8 mouse cellular contexts compared by ENCODE assay signal in the genomic region with DNA sequence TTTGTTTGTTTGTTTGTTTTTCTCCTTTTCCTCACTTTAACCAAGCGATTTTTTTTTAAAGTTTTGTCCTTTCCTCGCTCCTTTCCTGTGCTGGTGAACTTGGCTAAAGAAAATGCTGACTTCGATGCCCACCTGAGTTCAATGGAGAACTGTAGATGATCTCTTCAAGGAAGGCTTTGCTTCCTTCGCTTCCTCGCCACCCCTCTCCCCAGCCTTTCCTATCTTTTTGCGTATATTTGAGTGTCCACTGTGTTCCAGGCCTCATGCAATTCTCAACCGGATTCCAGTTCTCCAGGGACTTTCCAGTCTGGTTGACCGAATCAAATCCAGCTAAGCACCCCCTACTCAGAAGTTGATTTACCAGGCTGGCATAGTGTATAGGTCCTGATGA. TPM values are rescaled to one million over a fixed set of nuclear protein-coding genes. Genes with fewer than 3 reads are reported as not detected.
DNase-seq lines count a peak whose midpoint lies in the region; ATAC-seq and TF ChIP-seq lines count a peak whose summit lies in the region.

No protein-coding gene starts in this region.

- WGBS in limb, embryonic 10.5 days, result 57% methylated on average over 8 of the region's 8 CpGs
- 60% methylated on average over 8 of the region's 8 CpGs for WGBS in stomach, embryonic 14.5 days

- no peak for TF ChIP-seq POLR2A in testis, adult 2 months (IDR thresholded peaks at IDR 0.05; ENCODE audit: control insufficient read depth, low read depth, low read length)

- H3K9ac ChIP-seq in stomach, embryonic 14.5 days (replicated peaks; ENCODE audit: low read depth, low read length), result no peak overlapping the region

- H3K4me3 ChIP-seq in testis, adult 2 months (ENCODE audit: control insufficient read depth, low read depth, low read length), result peak overlapping the region; percentile 87
- peak overlapping the region; percentile 98 for H3K4me3 ChIP-seq in limb, embryonic 10.5 days
- H3K4me3 ChIP-seq in stomach, embryonic 14.5 days (ENCODE audit: low read depth, low read length), result peak overlapping the region; percentile 75; the same call in 1 of the 2 replicates

- no peak for TF ChIP-seq CTCF in testis, adult 2 months (IDR thresholded peaks at IDR 0.05; ENCODE audit: control insufficient read depth, insufficient read depth, insufficient replicate concordance, low read depth, low read length)

- H3K36me3 ChIP-seq in testis, adult 2 months (ENCODE audit: control insufficient read depth, insufficient read depth, low read length), result no peaks in the 10 kb centered on the region
- H3K36me3 ChIP-seq in limb, embryonic 10.5 days, result peaks cover 12% of the 10 kb centered on the region
- H3K36me3 ChIP-seq in stomach, embryonic 14.5 days (ENCODE audit: control insufficient read depth, insufficient read depth, low read length), result no peaks in the 10 kb centered on the region

- peak overlapping the region; percentile 83 for H3K27ac ChIP-seq in testis, adult 2 months (ENCODE audit: control insufficient read depth, insufficient read depth, low read depth, low read length)
- peak overlapping the region; percentile 99 for H3K27ac ChIP-seq in limb, embryonic 10.5 days
- no peak overlapping the region for H3K27ac ChIP-seq in stomach, embryonic 14.5 days (ENCODE audit: low read length)

- no peak for ATAC-seq in stomach, embryonic 14.5 days (ENCODE audit: insufficient number of reproducible peaks, insufficient read depth, low FRiP score, low read depth)

- peaks cover 3% of the 10 kb centered on the region; the same call in 1 of the 2 replicates for H3K4me1 ChIP-seq in testis, adult 2 months (ENCODE audit: control insufficient read depth, insufficient read depth, low read length)
- H3K4me1 ChIP-seq in limb, embryonic 10.5 days, result peaks cover 19% of the 10 kb centered on the region
- peaks cover 7% of the 10 kb centered on the region for H3K4me1 ChIP-seq in stomach, embryonic 14.5 days (ENCODE audit: control insufficient read depth, insufficient read depth, low read length)

- H3K4me2 ChIP-seq in stomach, embryonic 14.5 days (replicated peaks; ENCODE audit: low read depth, low read length), result peak overlapping the region; percentile 54

- H3K27me3 ChIP-seq in testis, adult 2 months (ENCODE audit: control insufficient read depth, insufficient read depth, low read length), result no peaks in the 10 kb centered on the region
- 0 out of 2 replicates have a peak, but pooled peaks cover 10% of the 10 kb centered on the region for H3K27me3 ChIP-seq in limb, embryonic 10.5 days (ENCODE audit: low read depth, poor library complexity, severe bottlenecking)
- no peaks in the 10 kb centered on the region for H3K27me3 ChIP-seq in stomach, embryonic 14.5 days (ENCODE audit: control insufficient read depth, insufficient read depth, low read length)

- peak; percentile 11 for DNase-seq in cerebellum, adult 11-12 months
- DNase-seq in cerebellum, postnatal 25 days, result no peak
- DNase-seq in testis, postnatal 10 days (ENCODE audit: low spot score), result no peak
- no peak for DNase-seq in limb, embryonic 10.5 days (ENCODE audit: low spot score)
- no peak for DNase-seq in frontal cortex, postnatal 25 days (ENCODE audit: low spot score in 2 of 2)
- DNase-seq in left cerebral cortex, adult 18-20 months (ENCODE audit: low spot score in 2 of 2), result no peak

- H3K9me3 ChIP-seq in limb, embryonic 10.5 days (replicated peaks), result no peaks in the 10 kb centered on the region
- no peaks in the 10 kb centered on the region for H3K9me3 ChIP-seq in stomach, embryonic 14.5 days (ENCODE audit: control insufficient read depth, low read depth, low read length)

RNA-seq across cellular contexts. Expression of a gene that starts 0.3 kb away (rescaled TPM):
- 8.6 TPM in 2 replicates for polyA plus RNA-seq in testis, adult 2 months (2012; rRNA removed)
- 42.0 and 49.5 TPM in 2 replicates for polyA plus RNA-seq in limb, embryonic 10.5 days (2016; fragmentation: Nextera tagmentation; extraction: Ambion mirVana)
- polyA plus RNA-seq in stomach, embryonic 14.5 days (2014; fragmentation: Nextera tagmentation; extraction: Ambion mirVana), result 61.0 and 61.6 TPM in 2 replicates
- 10 to 100 TPM; 24.3 to 31.3 TPM for total RNA-seq in left cerebral cortex, adult 18-20 months (2021)
